Mouse (Mus musculus): Measurements from ENCODE around the gene B630019K06Rik.
"Not testable (repeated sequence)": the region's sequence is repeated elsewhere in the genome, so short reads cannot be mapped to it uniquely, and the experiment has no call there.

- TF ChIP-seq NELFE (IDR thresholded peaks at IDR 0.05; ENCODE audit: low read depth, low read length); KAT2A (IDR thresholded peaks at IDR 0.05; ENCODE audit: insufficient replicate concordance, low read length); CHD1 (IDR thresholded peaks at IDR 0.05; ENCODE audit: low read depth, low read length): not testable (repeated sequence)
- TF ChIP-seq CTCF (conservative IDR thresholded peaks at IDR 0.05 in 1 of 2, IDR thresholded peaks at IDR 0.05 in 1 of 2; ENCODE audit: low read depth in 2 of 2, low read length in 2 of 2) (peak; percentile 36 to 88; a peak in 3 of 4 replicates), RAD21 (IDR thresholded peaks at IDR 0.05; ENCODE audit: low read depth, low read length) (peak; percentile 52)
Measured at GRCm38 (mm10) chrX:8864331-8864730, 27.9 kb upstream of the B630019K06Rik start.
